Mouse (Mus musculus) MEL-GATA-1-ER (cell line): ENCODE data around the gene Fnip1.

Experiments
- DNase-seq: peaks from one replicate; pipeline ENCODE4 v3.0.0-alpha.2; 2012; ENCODE audit warnings: low read depth; ENCODE audit errors: extremely low read depth

Fnip1 gene

DNA sequence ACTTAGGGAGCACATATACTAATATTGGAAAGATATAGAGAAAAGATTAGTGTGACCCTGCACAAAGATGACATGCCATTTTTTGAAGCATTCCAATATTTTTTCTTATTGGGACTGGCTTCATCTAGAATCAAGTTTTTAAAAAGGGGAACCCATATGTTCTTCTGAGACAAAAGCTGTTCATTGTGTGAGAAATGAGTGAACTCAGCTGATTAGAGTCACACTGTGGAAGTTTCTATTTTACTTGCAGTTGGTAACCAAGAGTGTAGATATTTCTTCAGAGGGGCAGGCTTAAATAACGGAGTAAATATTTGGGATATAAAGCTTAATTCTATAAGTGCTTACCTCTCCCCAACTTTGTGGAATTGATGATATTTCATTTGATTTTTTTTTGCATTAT, 20.2 kb downstream of the Fnip1 start:
- no peak for DNase-seq

DNA sequence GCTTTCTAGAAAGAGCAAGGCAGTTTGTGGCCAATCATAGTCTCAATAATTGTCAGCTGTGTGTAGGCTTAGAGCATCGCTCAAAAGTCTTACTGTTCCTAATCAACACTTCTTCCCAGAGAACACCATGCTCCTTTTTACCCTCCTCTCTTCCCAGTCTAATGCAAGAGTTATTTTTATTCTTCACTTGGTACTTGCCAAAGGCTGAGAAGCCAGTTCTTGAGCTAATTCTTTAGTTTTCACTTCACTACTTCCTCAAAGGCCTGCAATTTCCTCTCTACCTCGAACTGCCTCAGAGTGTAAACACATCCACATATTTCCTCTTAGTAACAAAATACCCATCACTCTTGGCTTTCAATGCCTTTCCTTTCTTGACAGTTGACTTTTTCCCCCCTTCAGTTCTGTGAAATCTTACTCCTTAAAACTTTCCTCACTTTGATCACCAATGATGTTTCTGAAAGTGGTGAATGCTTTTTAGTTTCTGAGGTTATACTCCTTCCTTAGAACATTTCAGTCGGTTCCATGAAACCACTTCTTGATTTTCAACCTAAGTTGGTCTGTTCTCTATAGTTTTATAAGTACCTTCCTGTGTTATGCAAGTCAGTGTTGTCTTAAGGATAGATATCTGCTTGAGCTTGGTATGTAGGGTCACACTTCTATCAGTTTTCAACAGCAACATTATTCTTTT, 26.7 kb downstream of the Fnip1 start:
- peak; percentile 31 for DNase-seq

DNA sequence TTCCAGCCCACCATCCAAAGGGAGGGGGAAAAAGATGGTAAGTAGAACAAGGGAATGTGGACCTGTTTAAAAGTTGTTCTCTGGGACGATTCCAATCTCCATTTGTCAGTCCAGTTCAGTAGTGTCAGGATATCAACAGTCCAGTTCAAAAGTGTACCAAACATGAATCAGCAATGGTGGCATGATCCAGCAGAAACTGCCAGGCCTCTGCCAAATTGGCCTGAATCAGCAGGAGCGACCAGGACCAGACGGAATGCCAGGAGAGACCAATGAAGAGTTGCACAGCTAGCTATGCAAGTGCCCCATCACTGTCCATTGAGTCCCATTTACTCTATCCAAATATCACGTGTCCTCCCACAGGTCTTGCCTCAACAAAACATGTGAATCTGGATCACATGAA, 34.2 kb downstream of the Fnip1 start:
- no peak for DNase-seq

DNA sequence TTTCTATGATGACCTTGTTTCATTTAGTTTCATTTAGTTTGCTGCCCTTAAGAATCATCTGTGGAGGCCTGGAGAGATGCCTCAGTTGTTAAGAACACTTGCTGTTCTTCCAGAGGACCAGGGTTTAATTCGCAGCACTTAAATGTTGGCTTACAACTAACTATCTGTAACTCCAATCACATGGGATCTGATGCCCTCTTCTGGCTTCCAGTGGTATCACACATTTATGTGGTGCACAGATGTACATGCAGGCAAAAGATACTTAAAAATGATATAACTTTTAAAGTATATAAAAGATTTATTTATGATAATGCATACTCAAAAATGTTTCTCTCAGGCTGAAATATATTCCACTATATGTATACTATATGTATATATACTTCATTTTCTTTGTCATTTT, 40.4 kb downstream of the Fnip1 start:
- peak; percentile 29 for DNase-seq

DNA sequence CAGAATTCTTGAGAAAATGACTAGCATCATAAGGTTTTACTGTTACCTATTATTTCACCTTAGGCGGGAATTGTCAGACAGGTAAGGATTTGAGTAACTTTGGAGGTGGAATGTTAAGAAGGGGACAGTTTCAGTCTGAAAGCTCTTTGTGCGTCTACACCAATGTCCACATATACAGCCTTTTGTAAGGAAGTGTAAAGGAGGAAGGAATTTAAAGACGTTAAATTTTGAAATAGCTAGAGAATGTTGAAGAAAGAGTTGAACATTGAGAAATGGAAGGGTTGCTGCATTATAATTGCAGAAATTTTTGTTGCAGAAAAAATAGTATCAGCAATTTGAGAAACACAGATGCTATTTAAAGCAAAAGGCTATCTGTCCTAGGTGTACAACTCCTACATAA, 48.0 kb downstream of the Fnip1 start:
- no peak for DNase-seq

DNA sequence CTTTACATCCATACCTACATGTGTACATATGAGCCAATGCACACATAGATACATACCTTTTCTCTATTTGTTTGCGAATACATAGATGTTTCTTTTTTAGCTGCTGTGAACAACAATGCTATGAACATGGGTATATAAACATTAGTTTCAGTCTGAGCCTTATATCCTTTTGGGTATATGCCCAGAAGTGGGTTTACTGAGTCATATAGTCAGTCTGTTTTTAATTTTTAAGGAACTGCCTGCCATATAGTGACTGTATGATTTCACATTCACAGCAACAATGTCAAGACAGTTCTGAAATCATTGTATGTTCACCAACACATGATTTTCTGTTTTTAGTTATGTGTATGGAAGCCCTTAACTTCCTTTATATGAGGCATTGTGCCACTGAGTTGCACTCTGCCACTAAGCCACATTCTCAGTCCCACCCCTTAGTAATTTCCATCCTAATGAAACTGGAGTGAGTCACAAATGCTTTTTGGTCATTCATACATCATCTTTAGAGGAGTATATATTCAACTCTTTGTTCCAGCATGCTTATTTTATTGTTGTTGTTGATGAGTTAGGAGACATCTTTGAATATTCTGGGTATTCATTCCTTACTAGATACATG, 54.1 kb downstream of the Fnip1 start:
- DNase-seq = no peak

DNA sequence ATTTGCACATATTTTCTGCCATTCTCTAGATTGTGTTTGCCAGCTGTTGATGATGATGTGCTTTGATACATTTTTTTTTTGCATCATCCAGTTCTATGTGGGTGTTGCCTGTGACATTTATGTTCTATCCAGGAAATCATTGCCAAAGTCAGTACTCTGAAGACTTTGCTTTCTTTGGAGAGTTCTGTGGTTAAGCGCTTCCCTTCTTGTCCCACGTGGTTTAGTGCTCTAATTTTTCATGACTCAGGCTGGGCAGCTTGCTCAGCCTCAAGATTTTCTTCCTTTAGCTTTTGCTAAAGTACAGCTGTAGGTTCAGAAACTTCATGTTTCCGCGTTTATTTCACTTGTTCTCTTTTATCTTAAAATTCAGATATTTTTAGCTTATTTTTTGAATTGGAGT, 54.6 kb downstream of the Fnip1 start:
- DNase-seq = no peak

DNA sequence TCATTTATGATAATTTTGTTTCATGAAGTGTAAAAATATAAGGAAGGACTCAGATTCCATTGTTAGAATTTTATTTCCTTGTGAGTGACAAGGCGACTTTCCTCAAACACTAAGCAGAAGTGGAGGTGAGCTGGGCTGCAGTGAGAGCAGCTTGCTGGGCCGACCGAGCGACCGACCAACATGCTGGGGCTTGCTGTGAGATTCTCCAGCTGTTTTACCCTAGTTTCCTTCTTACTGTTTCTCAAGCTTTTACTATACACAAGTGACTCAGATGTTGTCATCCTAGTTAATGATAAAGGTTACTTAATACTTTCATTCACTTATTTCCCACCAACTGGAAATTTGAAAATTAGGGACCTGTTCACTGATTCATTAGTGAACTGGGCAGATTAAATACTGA, 61.8 kb downstream of the Fnip1 start:
- DNase-seq = no peak

DNA sequence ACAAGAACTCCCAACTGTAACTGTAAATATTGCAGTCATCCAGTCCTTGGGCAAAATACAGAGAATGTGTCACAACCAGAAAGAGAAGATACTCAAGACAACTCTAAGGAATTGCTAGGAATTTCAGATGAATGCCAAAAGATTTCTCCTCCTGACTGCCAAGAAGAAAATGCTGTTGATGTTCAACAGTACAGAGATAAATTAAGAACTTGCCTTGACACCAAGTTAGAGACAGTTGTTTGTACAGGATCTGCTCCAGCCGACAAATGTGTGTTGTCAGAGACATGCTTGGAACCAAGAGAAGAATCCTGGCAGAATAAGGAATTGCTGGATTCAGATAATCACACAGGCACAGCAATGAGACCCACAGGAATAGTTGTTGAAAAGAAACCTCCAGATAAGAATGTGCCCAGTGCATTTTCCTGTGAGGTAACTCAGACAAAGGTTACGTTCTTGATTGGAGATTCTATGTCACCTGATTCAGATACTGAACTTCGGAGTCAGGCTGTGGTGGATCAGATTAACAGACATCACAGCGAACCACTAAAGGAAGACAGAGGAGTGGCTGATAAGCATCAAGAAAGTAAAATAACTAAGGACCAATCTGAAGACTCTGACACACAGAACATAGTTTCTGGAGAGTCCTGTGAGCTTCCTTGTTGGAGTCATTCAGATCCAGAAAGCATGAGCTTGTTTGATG, 64.7 kb downstream of the Fnip1 start:
- no peak for DNase-seq

DNA sequence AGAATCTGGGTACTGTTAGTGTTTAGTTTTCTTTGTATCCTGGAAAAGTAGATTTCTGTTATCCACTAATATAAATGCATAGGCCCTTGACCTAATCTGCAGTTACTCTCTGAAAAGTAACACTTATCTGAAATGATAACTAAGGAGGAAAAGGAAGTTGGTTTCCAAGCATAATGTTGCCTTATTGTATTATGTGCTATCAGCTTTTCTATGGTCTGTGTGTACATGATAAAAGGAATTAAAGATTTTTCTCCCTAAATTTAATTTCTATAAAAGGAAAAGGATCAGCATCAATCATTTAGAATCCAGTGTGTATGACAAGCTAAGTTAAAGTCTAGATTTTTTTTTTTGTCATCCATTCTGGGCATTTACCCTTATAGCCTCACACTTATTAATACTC, 75.6 kb downstream of the Fnip1 start:
- no peak for DNase-seq

DNA sequence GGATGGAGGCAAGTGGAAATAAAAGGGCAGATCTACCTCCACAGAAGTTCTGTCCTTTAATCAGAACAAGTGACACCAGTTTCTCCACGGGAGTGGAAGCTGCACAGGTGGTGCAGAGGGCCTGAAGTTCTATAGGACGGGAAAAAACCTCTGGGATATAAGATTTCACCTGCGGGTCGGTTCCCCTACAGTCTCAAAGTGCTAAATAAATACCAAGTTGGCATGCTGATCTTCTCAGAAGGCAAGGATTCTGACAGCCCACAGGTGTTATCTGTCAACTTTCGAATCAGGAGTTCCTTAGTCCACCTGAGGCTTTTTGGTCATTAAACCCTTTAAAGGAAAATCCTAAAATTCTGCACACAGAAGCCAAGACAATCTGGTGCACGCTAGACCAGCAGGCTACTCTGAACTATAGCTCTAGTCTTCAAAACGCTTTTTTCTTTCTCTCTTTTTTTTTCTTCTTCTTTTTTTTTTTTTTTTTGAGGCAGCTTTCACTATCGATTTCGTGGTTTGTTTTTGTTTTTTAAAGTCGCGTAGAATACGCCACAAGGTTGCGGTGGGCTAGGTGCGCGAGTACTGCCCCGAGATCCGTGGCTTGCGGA, 84.0 kb downstream of the Fnip1 start:
- no peak for DNase-seq

DNA sequence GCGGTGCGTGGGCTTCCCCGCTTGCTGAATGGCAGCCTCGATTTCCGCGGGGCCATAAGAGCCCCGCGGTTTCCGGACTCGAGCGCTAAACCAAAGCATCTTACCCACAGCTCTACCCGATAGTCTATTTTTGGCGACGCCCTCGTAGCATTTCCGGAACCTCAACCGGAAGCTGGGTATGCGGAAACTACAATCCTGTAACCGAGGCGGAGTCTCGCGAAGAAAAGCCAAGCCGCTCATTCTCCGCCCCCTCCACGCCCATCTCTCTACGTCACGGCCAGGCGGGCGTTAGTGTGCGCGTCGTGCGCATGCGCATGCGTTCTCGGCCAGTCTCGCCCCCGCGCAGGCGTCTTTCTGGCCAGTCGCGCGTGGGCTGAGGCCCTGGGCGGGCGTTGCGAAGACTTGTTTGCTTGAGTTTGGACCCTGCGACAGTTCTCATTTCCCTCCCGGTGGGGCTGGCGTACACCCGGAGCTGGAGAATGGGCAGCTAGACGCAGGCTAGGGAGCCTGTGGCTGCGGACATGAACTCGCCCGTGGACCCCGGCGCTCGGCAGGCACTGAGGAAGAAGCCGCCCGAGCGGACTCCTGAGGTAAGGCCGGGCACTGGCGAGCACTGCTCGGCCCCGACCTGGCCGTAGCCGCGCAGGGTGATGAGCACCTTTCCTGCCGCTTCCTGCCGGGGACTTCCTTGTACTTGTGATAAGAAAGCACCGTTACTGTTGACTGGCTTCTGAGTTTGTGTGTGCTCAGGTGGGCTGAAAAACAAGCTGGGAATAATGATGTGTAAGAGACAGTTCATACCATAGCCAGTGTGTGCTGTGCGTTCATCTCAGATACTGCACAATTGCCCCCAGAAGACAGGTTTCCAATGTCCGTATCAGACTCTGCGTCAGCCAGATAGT, 84.8 kb downstream of the Fnip1 start, which contains the start of gene Rapgef6:
TSS of gene Rapgef6 (plus strand) at position 319 of the 902 bp plus-strand sequence.
- peak; percentile 95 for DNase-seq

DNA sequence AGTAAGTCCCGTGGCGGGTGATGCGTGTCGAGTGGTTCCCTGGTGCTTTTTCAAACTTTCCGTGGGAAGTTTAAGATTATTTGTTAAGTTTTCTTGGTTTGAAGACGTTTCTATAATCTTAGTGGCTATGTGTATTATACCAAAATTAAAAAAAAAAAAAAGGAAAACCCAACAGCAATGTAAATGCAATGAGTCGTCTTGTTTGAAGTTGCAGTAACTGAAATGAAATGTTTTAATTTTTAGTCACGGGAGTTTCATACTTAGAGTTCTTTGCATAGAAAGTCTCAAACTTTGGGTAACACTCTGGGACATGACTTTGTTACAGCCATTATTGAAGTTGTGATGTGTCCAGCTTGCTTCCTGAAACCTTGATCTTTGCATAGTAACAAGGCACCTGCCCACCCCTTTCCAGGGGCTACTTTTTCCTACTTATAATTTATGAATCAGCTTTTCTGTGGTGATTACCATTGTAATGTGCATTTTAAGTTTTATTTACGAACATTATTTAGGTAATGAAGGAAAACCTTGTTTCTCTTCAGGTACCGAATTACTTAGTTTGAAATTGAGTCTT, 85.5 kb downstream of the Fnip1 start:
- DNase-seq = peak; percentile 34

DNA sequence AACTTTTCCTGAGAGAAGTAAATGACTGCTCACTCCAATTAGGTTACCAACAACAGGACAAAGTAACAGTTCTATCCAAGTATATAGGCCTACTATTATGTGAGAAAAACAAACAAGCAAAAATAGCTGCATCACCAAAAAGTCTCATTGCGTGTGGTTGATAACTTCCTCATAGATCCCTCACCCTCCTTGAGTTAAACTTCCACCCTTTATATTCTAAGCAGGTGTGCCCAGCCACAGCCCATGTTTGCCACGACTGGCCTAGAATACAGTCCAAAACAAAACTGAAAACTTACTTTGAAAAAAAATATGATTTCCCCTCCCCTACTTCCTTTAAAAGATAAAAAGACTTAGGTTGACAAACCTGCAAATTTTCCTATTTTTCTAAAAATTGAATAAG, 90.0 kb downstream of the Fnip1 start:
- no peak for DNase-seq

DNA sequence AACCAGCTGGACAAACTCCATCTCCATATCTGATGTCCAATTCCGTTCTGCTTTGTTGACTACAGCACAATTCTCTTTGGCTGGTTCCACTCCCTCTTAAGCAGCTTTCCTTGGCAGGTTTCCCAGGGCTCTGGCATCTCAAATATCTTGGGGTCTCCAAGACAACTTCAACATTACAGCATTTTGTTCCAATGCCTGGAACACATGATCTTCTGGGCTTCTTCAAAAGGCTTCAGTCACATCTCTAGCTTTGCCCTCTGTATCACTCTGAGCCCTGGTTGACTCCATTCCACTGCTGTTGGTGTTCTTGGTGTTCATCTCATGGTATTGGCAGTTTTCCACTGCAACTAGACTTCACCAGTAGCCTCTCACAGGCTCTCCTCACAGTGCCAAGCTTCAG, 92.4 kb downstream of the Fnip1 start:
- DNase-seq = no peak

DNA sequence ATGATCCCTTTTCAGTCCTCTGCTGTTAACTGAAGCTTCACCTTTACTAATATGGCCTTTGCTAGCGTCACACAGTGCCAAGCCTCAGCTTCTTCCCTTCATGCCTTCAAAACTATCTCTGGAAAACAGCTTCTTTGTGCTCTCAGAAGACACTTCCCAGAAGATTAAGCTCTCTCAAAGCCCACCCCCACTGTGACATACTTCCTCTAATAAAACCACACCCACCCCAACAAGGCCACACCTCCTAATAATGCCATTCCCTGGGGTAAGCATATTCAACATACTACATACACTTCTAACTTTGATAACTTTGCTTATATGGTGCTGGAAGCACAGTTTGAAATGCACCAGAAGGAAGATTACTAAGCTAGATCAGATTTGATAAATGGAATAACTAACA, 92.9 kb downstream of the Fnip1 start:
- DNase-seq = no peak

DNA sequence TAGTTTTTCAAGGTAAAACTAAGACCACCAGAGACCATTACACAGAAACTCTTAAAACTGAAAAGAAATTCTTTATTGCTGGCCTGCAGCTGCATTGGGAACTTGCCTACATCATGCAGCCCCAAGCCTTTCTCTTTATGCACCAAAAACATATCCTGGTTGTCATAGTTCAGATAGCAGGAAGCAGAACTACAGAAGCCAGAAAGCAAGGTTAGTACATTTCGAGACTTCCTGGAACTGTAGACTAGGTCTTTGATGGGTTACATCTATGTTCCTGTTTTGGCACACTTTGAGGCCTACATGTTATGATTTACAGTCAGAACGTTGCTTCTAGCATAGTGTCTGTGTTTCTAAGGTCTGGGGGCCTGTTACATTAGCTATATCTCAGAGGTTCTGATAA, 95.8 kb downstream of the Fnip1 start:
- DNase-seq = peak; percentile 60

DNA sequence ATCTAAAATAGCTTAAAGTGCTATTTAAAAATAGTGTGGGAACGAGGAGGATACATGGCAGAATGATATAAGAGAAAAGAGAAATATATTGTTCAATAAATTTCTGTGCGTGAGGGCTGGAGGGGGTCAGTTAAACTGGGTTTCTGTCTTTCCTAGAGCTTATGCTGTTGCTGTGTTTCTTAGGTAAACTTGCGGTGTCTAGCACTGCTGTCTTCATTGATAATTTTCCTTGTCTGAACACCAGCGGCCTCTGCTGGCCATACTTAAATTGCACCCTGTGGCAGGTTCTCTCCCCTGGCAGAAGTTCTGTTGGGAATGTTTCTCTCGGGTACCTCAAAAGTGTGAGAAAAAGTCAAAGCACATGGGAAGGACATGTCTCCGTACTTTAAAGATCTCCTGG, 96.9 kb downstream of the Fnip1 start:
- DNase-seq = peak; percentile 50

DNA sequence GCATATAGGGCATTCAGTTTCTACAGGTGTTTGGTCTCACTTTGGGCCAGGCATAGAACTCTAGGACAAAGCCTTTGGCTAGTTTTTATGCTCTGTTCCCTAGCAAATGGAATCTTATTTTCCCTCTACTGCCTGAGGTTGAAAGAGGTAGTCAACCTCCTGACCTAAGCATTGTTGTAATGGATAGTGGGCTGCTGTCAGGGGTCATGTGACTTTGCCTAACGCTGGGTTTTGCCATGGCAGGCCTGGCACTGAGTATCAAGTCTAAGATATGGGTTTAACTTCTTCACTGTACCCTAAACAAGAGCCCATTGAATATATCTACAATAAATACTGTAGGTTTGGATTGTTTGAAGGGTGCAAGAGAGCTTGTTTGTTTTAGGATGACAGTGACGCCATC, 101.0 kb downstream of the Fnip1 start:
- no peak for DNase-seq

DNA sequence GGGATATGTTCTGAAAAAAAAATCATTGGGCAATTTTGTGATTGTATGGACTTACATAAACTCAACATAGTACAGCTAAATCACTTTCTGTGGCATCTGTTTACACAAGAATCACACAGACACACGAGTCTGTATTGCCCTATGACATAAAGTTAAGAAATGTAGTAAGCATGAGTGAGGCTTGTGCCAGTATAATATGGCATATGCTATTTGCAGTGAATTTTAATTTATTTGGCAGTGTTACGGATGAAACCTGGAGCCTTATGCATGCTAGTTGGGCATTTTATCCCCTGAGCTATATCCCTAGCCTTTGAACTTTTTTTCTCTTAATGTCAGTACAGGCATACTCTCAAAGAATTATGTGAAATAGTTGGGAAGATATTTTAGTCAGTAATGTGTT, 101.5 kb downstream of the Fnip1 start:
- no peak for DNase-seq

DNA sequence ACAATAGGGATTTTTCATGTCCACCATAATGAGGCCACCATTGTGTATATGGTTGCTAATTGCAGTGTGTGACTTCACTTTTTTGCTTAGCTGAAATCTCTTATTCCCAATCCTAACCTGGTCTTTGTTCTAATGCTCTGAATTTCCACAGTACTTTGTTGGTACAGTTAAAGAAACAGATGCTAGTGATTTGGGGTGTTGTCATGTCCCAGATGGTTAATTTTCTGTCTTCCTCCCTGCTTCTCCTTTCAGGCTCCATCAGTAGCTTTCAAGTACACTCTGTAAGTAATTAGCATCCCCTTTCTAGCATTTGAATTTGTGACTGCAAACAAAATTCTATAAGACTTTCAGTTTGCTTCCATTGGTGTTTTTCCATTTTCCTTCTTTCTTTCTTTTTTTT, 102.3 kb downstream of the Fnip1 start:
- DNase-seq = no peak
